Mouse (Mus musculus): ENCODE measurements around the gene Vps25.

Gene Vps25

DNA sequence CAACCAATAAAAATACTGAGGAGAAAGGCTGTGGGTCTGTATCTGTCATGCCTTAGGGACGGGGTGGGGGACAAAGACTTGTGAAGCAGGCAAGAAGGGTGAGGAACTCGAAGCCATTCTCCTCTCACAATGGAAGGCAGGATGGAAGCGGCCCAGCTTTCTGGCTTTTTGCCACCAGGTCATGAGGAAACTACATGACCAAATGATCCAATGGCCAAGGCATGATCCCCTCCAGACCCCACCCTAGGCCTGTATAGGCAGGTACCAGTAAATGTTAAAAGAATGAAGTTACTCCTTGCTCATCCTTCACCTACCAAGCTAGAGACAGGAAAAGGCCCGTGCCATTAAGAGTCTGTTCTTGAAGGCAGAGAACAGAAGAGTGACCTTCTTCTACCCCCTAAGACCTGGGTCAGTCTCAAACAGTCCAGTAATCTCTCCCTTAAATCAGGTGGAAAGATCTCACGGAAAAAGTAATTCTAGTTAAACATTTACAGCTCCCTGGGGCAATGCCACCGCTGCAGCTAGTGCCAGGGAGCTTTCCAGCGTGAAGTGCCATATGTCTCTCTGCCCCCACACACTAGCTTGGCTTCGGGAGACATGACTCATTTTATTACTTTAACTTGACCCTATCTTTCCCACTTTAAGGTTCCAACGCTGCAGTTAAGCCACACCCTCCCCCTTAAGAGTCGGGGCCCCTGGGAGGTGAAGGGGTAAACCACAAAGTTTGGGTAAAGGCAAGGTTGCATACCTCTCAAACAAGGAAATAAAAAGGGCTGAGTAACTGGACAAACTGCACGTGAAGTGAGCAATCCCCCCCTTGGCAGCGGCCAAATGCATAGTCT lies 24.1 kb downstream of the Vps25 start:
- no peak for DNase-seq

DNA sequence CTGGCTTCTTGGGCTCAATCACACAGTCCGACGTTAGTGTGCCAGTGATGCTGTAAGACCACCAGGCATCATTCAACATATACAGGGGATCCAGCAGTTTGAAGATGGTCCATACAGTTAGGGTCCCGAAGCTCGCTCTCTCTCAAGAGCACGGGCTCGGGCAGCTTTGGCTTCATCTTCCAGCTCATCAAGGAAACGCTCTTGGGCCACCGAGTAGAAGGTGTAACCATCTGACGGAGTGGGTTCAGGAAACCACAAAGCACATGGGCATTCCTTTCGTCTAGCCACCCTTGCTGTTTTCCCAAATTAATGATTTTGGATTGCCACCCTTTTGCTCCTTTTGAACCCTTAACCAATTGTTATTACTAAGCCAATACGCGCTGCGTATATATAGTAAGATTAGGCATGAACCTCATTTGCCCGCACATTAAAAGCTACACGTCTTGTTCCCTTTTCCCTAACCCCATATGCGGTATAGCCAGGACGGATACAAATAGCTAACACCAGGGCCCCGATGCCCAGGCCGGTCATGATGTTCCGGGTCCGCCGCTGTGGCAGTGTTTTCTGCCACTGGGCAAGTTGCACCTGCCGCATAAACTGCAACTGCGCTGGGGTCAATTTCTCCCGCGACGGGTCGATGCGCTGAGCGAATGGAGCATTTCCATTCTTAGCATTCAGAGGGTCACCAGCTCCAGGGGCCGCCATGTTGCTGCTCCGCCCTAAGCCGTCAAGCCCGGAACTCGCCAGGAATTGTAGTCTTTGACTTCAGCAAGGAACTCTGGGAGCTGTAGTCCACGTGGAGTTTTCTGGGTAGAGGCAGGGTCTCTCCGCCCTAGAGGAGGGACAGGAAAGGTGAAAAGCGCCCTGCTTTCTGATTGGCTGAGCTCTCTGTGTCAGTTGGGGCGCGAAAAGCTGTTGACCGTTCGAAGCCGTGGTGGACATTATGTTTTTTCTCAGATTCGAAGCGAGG lies 25.0 kb downstream of the Vps25 start, which contains the start of the genes Cntd1 and Coa3:
Gene Cntd1 (plus strand): TSS at position 790 of the 970 bp plus-strand sequence.
Gene Coa3 (minus strand): TSS at position 892 of the 970 bp plus-strand sequence.
- DNase-seq, result peak; percentile 70 to 85

DNA sequence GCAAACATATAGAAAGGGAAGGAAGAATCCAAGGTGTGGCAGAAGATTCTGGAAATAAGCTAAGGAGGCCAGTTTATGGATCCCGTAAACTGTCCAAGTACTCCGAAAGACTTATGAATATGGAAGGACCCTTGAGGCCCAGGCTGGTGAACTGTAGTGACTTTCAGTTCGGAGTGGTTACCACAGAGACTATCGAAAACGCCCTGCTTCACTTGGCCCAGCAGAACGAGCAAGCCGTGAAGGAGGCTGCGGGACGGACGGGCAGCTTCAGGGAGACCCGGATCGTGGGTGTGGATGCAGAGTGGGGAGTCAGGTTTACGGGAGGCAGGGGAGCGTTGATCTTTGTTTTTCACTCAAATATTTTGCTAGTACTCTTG lies 25.7 kb downstream of the Vps25 start:
- no peak for DNase-seq

DNA sequence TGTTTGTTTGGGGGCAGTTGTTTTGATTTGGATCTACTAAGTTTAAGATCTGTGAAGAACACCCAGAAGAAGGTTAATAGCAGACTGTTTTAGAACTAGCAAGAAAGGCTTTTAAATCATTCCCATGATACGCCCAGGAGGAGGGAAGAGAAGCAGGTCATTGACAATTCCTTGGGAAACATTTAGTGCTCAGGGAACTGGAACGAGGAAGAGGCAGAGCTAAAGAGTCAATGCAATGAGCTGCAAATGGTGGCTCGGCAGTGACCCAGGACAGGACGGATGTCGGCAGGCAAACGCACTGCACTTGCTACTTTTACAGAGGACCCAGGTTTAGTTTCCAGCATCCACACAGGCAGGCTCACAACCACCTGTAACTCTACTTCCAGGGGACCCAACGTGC lies 27.3 kb downstream of the Vps25 start:
- no peak for DNase-seq

DNA sequence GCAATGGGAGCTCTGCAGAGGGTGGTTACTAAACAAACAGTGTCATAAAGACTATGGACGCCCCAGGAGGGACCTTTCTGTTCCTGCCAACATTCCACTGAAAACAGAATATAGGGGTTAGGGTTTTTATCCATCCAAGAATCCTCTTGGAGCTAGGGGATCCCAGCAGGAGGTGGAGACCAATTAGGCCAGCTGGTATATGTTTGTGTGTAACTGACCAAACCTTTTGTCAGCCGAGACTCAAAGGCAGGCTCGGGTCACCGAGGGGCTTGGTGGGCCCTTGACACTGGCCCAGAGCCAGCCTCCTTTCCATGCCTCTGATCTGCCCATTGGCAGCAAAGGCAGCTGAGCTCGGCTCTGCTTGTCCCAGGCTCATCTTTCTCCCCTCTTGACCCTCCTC lies 29.4 kb downstream of the Vps25 start:
- DNase-seq, result no peak

DNA sequence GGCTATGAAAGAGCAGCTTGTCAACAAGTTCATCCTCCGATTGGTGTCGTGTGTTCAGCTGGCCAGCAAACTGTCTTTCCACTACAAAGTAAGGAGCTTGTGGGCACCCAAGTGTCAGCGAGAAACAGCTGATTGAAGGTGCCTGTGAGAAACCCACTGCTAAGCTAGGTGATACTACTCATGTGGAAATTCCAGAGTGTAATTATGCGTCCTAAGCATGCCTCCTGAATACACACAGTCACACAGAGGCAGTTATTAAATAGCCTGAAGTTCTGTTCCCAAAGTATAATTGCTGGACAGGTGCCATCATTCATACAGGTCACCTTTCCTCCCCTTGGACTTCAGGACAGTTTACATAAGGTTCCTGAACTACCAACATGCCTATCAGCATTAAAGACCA lies 30.3 kb downstream of the Vps25 start:
- DNase-seq, result no peak

DNA sequence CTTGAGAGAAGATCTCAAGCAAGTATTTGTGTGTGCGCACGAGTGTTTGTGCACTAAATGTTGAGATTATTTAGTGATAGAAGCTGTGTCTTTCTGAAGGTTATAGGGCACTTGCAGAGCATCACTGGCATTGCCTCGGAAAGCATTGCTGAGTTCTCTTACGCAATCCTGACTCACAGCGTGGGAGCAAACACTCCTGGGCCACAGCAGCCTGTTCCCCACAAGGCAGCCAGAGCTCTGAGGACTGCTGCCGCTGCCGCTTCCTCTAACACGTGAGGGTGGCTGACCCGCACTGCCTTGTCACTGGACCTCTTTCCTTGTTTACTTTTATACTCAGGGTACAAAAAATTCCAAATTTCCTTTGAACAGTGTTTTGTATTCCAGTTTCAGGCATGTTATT lies 33.8 kb downstream of the Vps25 start:
- DNase-seq, result no peak

DNA sequence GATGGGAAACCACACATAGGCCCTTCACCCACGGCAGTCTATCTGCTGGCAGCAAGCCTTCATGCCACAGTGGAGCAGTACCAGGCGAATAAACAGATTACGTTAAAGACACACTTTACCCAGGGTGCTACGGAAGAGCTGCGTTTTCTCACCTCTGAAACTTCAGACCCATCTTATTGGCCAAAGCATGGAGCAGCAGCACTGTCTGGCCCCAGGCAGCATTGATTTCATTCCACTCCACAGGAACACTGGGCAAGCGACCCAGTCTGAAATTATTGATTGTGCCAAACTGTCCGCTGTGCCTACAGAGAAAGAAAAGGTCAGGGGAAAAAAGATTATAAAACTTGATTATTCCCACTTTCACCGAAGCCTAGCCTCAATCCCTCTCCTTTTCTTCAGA lies 37.7 kb downstream of the Vps25 start:
- DNase-seq, result no peak

DNA sequence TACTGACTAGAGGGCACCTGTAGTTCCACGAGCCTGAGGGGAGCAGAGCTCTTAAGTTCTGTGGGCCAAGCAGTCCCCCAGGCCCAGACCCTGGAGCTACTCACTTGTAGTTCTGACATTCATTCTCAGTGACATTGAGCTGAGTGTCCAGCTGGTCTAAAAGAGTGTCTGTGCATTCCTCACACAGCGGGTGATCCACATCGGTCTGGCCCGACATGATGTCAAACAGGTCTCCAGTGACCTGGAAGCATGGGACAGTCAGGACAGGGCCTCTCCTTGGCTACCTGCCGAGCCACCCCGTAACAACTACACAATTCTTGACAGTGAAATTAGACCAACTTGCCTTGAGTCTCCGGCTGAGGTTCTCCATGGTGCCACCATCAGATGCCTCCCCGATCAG lies 41.7 kb downstream of the Vps25 start:
- DNase-seq, result no peak

DNA sequence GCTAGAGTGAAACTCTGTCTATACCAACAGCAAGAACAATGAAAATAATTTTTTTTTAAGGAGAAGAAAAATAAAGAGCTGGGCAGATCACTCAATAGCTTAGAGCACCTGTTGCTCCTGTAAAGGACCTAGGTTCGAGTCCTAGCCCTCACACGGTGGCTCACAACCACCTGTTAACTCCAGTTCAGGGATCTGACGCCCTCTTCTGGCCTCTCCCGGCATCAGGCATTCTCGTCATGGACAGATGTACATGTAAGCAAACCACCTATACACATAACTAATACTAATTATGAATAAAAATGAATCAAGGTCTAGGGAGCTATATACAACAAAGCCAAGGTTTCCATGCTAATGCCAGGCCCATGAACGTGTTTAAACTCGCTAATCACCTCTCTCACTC lies 47.4 kb downstream of the Vps25 start:
- no peak for DNase-seq

DNA sequence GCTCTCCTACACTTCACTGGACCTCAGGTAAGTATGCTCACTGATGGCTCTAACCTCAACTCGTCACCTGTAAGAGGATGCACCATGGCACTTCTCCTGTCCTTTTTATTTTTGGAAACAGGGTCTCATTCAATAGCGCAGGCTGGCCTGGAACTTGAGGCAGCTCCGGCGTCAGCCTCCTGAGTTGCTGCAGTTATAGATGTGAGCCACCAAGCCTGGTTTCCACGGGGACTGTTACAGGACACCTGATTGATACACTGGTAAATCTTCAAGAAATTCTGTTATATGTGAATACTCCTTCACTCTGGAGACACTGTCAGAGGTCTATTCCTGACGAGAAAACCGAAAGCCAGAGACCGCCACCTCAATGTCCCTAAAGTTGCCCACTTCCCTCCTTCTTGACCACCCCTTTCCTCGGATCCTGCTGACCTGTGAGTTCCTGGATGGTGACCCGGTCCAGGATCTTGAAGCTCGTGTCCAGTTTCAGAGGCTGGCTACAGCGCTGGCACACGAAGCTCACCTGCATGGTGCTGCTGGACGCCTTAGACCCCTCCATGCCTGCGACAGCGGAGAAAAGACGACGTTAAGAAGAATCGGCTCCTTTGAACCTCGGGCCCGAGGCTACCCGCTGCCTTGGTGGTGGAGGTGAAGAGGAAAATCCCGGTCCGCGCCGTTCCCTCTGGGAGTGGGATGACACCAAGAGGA lies 47.9 kb downstream of the Vps25 start:
- no peak for DNase-seq

DNA sequence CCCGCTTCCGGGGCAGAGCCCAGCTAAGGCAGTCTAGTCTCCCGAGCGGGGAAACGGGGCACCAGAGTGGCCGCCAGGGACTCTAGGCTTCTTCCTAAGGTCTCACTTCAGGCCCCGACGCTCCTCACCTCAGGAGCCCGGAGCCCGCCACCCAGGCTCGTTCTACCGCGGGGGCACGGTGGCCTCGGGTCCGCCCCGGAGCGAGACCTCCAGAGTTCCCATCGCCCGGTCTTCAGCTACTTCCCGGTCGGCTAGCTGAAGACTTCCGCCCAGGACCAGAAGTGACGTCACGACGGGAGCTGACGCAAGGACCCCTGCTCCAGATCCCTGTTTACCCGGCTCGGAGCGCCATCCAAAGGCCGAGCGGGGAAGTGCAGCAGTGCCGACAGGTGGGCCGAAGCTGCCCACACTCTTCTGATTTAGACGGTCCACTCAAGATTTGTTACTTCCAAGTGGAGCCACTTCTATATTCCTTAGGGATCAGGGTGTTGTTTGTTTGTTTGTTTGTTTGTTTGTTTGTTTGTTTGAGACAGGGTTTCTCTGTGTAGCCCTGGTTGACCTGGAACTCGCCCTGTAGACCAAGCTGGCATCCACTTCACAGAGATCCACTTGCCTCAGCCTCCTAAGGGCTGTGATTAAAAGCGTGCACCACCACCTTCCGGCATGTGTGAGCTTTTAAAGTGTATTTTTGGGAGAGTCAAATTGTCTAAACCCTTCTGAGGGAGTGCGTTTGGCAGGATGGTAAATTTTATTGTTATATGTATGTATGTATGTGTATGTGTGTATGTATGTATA lies 48.7 kb downstream of the Vps25 start, which contains the start of gene Becn1:
Gene Becn1 (minus strand): TSS at position 283 of the 795 bp plus-strand sequence.
- DNase-seq, result peak; percentile 77 to 85

DNA sequence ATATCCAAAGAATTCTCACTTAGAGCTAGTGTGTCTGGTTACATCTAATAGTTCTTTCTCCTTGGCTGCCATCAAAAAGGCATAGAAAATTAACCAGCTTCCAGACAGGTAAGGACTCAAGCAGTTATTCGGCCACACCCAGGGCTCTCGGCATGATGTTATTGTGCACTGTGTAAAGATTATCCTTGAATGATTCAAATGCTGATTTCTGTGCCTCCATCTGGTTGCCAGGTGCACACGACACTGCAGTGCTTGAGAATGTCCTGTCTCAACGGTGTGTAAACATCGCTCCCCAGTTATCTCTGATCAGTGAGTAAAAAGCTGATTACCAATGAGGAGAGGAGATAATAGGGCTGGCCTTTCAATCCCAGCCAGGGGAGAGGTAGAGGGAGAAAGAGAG lies 54.2 kb downstream of the Vps25 start:
- DNase-seq, result no peak

All from thymus, adult 18-20 months (tissue).